Mouse (Mus musculus): ENCODE results near the gene March4.

DNA sequence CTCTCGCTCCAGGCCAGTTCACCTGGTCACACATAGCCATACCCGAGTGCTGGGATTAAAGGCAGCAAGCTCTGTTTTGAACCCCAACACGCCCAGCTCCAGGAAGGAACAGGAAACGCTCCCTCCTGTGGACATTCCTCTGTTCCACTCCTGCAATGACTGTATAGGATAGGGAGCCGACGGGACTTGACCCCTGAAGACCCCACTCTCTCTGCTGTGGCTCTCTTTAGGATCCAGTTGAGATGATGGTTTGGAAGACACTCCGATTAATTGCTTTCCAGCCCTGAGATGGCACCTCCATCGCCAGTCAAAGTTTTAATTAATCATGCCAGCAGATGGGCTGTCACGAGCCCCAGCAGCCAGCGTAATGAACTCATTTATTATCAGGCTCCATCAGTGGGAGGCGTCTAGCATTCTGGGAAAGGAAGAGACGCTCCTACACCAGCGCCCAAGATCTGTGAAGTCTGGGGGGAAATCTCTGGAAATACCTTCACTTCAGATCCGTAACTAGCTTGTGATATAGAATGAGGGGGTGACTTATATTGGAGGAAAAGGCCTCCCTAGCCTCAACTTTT, 130.1 kb downstream of the March4 start:
- TF ChIP-seq TAL1 (IDR thresholded peaks at IDR 0.05; ENCODE audit: low read length) (no peak), GATA1 (IDR thresholded peaks at IDR 0.05; ENCODE audit: low read length) (no peak)
